Mouse (Mus musculus): Measurements from ENCODE around the gene Fggy. TPM values are rescaled to one million over a fixed set of nuclear protein-coding genes. Genes with fewer than 3 reads are reported as not detected.
A peak's percentile ranks its signal among the peaks of the same experiment; 100 is the strongest.

Gene Fggy
- total RNA-seq, 2 experiments from 2014 or later, result 8.3 to 9.2 TPM

- DNase-seq, result no peak
- intact Hi-C loops (cut with DNase I), result no loop called here
These were observed 31.5 kb downstream of the Fggy start for GRCm38 (mm10) chr4:95588722-95589283.

- intact Hi-C loops (cut with DNase I), result no loop called here
- DNase-seq, result no peak
These were observed 33.6 kb downstream of the Fggy start for GRCm38 (mm10) chr4:95590878-95591277.

DNA sequence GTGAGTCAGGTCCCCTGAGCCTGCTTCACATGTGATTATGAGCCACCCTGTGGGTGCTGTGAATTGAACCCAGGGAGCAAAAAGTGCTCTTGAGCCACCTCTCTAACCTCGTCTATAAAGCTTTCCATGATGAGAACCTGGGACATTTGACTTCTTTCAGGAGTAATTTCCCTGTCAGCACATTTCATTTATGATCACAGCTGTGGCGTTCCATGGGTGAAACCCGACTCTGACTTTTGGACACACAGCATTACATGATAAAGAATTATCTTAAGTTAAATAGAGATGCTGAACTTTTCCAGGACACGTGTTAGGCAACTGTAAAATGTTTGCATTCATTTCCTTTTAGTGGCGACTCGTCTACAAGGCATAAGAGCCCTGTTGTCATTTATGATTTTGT is 39.9 kb downstream of the Fggy start:
- intact Hi-C loops (cut with DNase I), result no loop called here
- DNase-seq, result no peak

DNA sequence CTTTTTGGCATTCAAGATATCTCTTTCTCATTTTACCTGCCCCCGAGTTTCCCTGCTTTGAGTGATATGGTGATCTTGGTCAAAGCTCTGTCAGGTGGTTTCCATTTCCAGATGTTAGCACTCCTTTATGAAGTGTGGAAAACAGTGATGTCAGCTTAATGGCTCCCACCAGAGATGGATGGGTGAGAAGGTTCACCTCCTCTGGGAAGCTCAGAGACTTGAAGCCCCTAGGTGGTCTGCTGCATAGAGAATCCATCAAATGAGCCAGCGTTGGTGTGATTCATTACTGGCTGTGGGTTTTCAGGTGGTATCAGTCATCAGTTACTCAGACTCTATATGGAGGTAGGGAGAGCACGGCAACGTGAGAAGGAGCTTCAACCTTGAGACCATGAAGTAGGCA is 44.5 kb downstream of the Fggy start:
- no peak for DNase-seq
- intact Hi-C loops (cut with DNase I), result no loop called here

DNA sequence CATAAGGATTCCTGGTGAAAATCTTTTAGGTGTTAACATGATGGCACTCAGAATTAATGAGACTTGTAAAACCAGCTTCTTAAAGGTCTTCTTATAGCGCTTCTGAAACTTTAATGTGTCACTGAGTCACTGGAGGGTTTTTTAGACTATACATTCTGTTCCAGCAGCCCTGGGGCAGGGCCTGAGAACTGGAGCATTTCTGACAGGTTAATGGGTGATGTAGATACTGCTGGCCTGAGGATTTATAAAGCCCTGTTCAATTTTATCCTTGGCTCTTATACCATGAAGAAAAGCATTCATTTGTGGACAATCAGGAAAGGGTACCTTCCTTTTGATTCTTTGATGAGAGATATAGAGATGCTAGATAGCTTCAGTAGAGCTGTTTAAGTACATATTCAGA is 45.9 kb downstream of the Fggy start:
- DNase-seq, result no peak
- intact Hi-C loops (cut with DNase I), result no loop called here

DNA sequence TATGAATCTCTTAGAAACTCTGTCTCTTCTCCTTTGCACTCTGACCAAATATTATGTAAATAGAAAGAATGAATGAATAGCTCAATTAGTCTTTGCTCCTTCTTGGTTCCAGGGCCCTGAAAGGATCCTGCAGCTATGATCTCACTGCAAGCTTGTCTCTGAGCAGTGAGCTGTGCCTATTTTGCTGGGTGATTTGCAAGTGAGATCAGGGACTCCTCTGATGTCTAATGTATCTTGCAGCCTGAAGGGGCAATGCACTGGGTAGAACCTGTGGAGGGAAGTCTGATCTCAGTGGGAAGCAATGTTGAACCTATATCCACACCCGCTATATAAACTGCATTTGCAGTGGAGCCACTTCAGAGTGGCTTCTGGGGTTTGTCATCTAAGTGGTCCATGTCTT is 53.4 kb downstream of the Fggy start:
- DNase-seq, result no peak
- intact Hi-C loops (cut with DNase I), result no loop called here

DNA sequence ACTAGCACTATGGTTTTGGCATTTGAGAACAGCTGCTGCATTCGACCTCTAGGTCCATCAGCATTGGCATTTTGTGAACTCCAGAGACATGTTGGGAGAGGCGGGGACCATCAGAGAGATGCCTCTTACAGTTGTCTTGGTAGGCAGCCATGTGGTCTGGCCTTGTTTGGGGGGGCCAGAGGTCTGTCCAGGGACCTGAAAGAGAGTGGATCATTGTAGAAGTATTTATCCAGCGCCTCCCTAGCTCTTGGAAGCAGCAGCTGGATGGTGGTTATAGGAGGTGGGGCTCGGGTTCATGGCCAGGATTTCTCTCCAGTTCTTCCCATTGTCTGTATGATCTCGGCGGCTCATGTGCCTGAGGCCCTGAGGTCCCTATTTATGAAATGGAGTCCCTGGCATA is 54.1 kb downstream of the Fggy start:
- intact Hi-C loops (cut with DNase I), result no loop called here
- DNase-seq, result no peak

DNA sequence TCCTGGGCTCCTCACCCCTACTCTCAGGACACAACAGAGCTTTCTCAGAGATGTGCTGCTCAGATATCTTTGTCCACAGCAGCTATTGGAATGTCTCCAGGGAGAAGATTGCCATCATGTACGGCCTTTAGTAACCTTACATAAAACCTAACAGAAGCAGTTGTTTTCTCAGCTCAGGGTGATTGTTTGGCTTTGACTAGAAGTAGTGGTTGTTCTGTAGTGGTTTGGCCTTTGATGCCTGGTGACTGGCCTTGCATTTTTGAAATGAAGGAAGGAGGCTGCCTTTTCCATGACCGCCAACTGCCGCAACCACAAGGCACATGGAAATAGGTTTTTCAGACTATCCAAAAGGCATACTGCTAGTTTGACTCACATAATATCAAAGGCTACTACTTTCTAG is 63.7 kb downstream of the Fggy start:
- intact Hi-C loops (cut with DNase I), result no loop called here
- no peak for DNase-seq

- DNase-seq, result no peak
- intact Hi-C loops (cut with DNase I), result no loop called here
These were observed 67.4 kb downstream of the Fggy start for GRCm38 (mm10) chr4:95624696-95625095.

- intact Hi-C loops (cut with DNase I), result no loop called here
- no peak for DNase-seq
These were observed 68.3 kb downstream of the Fggy start for GRCm38 (mm10) chr4:95625651-95626050.

GRCm38 (mm10) chr4:95626186-95626585 is 68.9 kb downstream of the Fggy start:
- DNase-seq, result no peak
- intact Hi-C loops (cut with DNase I), result no loop called here

- no peak for DNase-seq
- intact Hi-C loops (cut with DNase I), result no loop called here
These were observed 77.6 kb downstream of the Fggy start for GRCm38 (mm10) chr4:95634903-95635302.

- DNase-seq, result peak; percentile 51
- intact Hi-C loops (cut with DNase I), result no loop called here
These were observed 79.8 kb downstream of the Fggy start for GRCm38 (mm10) chr4:95636937-95637749.

DNA sequence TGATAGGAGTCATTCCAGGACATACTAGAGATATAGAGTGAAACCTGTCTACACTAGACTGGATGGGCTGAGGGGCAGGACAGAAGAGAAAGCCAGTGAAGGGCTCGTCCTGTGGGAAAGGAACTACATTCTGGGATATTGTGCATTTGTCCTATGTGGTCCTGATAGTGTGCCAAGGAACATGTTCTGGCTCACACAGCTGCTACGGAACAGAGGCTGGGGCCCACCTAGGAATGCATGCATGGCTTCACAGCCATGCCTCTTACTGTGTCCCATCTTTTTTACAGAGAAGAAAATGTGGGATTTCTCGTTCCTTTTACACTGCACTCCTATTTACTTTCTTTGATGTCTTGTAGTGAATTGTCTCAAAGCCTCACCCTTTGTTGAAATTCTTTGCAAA is 80.8 kb downstream of the Fggy start:
- intact Hi-C loops (cut with DNase I), result no loop called here
- no peak for DNase-seq

GRCm38 (mm10) chr4:95640831-95641230 is 83.5 kb downstream of the Fggy start:
- intact Hi-C loops (cut with DNase I), result no loop called here
- DNase-seq, result no peak

DNA sequence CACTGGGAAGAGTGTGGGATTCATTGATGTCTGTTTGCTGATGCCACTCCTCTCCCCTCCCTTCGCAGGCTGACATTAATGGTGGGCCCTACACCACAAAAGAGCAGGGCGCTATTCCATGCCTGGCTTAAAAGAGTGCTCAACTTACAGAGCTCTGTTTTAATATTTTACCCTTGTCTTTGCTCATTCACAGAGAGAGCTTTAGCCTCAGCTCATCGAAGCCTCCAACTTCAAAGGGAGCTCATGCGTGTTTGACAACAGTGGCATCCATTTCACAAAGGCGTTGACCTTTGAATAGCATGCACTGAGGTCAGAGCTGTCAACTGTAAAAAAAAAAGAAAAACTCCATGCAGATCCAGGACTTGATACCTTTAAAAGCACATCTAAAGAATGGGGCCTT is 86.7 kb downstream of the Fggy start:
- DNase-seq, result no peak
- intact Hi-C loops (cut with DNase I), result no loop called here

DNA sequence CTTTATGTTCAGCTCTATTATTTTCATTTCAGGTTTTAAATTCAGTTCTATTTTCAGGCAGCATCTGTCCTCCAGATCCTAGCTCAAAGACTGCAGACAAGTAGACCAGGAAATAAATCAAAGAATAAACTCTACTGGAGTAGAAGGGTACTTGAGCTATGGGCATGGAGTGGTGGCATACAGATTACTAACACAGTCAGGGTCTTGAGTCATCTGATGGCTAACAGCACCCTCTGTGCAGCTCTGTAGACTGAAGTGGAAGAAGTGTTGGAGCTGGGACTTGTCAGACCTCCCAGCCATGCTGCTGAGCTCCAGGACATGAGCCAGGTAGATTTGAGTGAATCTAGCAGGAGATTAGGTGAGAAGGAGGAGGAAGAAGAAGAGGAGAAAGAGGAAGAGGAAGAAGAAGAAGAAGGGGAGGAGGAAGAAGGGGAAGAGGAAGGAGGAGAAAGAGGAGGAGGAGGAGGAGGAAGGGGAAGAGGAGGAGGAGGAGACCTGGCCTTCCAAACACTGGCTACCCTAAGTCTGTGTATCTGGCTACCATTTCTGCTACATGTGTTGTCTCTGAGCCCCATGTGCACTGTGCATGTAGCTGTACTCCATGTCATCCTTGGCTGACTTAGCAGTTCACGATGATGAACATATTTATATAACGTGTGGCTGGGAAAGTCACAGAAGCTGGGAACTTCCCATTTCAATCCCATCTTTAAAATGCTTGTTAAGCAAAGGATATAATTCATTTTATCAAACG is 91.7 kb downstream of the Fggy start:
- intact Hi-C loops (cut with DNase I), result no loop called here
- no peak for DNase-seq

DNA sequence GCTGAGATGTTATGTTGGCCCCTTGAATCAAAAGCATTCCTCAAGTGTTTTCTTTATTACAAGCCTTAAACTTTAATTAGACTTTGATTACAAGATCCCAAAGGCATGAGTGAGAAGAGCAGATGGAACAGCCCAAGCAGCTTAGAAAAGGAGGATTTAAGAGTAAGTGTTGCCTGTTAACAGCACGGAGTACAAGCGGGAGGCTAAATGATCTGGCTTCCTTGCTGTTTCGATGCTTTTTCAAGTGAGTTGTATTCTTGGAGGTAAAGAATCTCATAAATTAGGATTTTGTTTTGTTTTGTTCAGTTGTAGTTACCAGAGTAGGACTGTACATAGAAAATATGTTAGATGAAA is 92.2 kb downstream of the Fggy start:
- DNase-seq, result no peak
- intact Hi-C loops (cut with DNase I), result no loop called here

- intact Hi-C loops (cut with DNase I), result no loop called here
- no peak for DNase-seq
These were observed 92.7 kb downstream of the Fggy start for GRCm38 (mm10) chr4:95649980-95650379.

DNA sequence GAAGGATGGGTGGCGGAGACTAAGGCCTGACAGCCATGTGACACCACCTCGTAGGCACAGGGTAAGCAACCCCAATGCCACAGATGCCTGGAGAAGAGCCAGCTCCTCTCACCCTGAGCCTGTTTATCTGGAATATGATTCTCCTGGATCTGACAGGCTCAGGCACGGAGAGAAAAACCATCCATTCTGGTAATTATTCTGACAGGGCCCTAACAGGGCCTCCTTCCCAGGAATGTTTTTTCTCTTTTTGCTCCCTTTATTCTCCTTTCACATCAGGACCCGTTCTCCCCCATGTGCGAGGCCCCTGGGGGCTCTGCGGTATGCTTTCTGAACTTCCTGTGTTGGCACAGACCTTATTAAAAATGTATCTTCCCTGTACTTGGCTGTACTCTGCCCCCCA is 94.7 kb downstream of the Fggy start:
- intact Hi-C loops (cut with DNase I), result no loop called here
- DNase-seq, result peak; percentile 56

GRCm38 (mm10) chr4:95653296-95653912 is 96.1 kb downstream of the Fggy start:
- DNase-seq, result no peak
- intact Hi-C loops (cut with DNase I), result no loop called here

DNA sequence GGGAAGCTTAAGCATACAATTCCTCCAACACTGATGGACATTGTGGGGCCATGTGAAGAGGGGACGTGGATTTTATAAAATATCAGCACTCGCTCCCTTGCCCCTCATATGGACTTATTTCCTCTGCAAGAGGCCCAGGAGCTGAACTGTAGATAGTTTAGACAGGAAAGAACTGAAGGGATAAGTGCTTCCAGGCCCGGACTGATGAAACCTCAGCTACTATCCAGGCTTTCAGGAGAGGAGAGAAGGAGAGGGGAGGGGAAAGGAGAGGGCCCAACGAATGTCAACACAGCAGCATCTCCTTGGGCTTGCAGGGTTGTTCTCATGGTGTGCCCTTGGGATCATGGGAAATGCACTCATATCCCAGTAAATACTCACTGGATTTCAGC is 96.6 kb downstream of the Fggy start:
- intact Hi-C loops (cut with DNase I), result no loop called here
- DNase-seq, result no peak
